Mouse (Mus musculus) limb, embryonic 15.5 days (tissue): ENCODE measurements at regions not wholly inside any gene's neighbourhood (a gene's known extent, or its start where the extent isn't known, plus 50 kb on each side); places are given as distances from the start of the nearest gene placed in this dataset.
A peak's percentile ranks its signal among the peaks of the same experiment; 100 is the strongest.

ENCODE experiments used
- ATAC-seq: fragments of 200-750 bp; cut with Nextera tagmentation; 2 replicates; pipeline ENCODE4 v1.8.0; 2017; ENCODE audit warnings: low read depth, moderate TSS enrichment; ENCODE audit not compliant: insufficient number of reproducible peaks, low FRiP score, low TSS enrichment
- H3K27ac ChIP-seq: fragments of 300-500 bp; sonication (generic); 2 replicates; pipeline ENCODE4 v1.5.1; 2015; ENCODE audit warnings: moderate library complexity, mild to moderate bottlenecking, inconsistent platforms
- H3K27me3 ChIP-seq: fragments of 300-500 bp; sonication (generic); 2 replicates; pipeline ENCODE4 v1.6.1; 2015; ENCODE audit warnings: inconsistent platforms
- H3K36me3 ChIP-seq: fragments of 300-500 bp; sonication (generic); 2 replicates; pipeline ENCODE4 v1.6.1; 2015; ENCODE audit warnings: inconsistent platforms
- H3K4me1 ChIP-seq: fragments of 300-500 bp; sonication (generic); 2 replicates; pipeline ENCODE4 v1.6.1; 2015; ENCODE audit warnings: inconsistent platforms
- H3K4me2 ChIP-seq: fragments of 300-500 bp; sonication (generic); 2 replicates; pipeline ENCODE4 v1.6.1; 2015; ENCODE audit warnings: mild to moderate bottlenecking, inconsistent platforms
- H3K4me3 ChIP-seq: fragments of 300-500 bp; sonication (generic); 2 replicates; pipeline ENCODE4 v1.5.1; 2015; ENCODE audit warnings: mild to moderate bottlenecking, inconsistent platforms
- H3K9ac ChIP-seq: fragments of 300-500 bp; sonication (generic); 2 replicates; pipeline ENCODE4 v1.6.1; 2015; ENCODE audit warnings: inconsistent platforms
- H3K9me3 ChIP-seq: fragments of 300-500 bp; sonication (generic); 2 replicates; pipeline ENCODE4 v1.6.1; 2016; ENCODE audit warnings: inconsistent platforms
- WGBS: fragments of 180-500 bp; shearing (Covaris S2); methylation state at CpG from one replicate; pipeline ENCODE4 v1.1.7; 2015; 5-methylcytosine and 5-hydroxymethylcytosine counted together

DNA sequence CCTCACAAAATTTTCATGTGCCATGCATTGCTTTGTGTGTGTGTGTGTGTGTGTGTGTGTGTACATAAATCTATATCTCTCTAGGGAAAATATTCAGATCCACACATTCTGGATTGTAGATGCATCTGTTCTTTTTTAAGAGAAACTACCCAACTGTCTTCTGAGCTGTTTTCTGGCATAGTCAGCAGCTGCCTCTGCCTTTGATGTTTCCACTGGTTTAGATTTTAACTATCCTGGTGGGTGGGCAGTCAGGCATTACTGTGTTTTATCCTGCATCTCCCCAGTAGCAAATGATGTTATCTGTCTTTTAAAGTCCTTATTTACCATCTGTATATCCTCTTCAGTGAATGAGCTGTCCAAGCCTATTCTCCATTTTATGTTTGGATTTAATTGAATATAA lies 1287.9 kb upstream of the Lrrc6 start:
- Histone ChIP-seq H3K9ac (no peak overlapping the region), H3K9me3 (no peaks in the 10 kb centered on the region), H3K27me3 (no peaks in the 10 kb centered on the region), H3K4me3 (no peak overlapping the region), H3K4me1 (peaks cover 2% of the 10 kb centered on the region; the same call in 1 of the 2 replicates), H3K27ac (no peak overlapping the region), H3K36me3 (no peaks in the 10 kb centered on the region), H3K4me2 (no peak overlapping the region)
- no peak for ATAC-seq

DNA sequence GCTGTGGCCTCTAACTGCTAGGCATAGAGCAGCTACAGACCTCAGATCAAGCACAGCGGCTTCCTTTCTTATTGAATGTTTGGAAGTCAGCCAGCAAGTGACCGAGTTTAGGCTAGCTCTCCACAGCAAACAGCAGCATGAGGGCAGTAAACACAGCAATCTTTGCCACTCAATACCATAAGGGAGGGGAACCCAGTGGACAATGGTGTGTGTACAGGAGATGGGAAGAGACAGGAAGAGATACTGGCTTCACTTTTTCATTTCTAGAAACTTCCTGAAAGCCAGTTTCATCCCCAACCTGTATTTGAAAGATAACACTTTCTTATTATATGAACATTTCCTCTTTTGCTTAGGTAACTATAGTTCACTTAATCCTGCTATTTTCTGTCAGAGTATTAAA lies 1284.9 kb upstream of the Lrrc6 start:
- ATAC-seq = no peak
- Histone ChIP-seq H3K9me3 (no peaks in the 10 kb centered on the region), H3K4me2 (no peak overlapping the region), H3K36me3 (no peaks in the 10 kb centered on the region), H3K27me3 (no peaks in the 10 kb centered on the region), H3K9ac (no peak overlapping the region), H3K27ac (no peak overlapping the region), H3K4me3 (no peak overlapping the region), H3K4me1 (peaks cover 2% of the 10 kb centered on the region; the same call in 1 of the 2 replicates)
- 34% methylated on average over 2 of the region's 2 CpGs for WGBS

DNA sequence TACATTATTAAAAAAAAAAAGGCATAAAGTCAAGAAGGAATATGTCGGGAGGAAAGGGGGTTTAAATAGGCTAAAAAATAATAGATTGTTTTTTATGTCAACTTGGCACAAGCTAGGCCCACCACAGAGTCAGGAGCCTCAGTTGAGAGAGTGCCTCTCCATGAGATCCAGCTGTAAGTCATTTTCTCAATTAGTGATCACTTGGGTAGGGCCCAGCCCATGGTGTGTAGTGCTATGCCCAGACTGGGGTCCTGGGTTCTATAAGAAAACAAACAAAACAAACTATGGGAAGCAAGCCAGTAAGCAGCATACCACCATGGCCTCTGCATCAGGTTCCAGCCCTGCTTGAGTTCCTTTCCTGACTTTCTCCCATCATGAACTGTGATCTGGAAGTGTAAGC lies 1283.0 kb upstream of the Lrrc6 start:
- H3K36me3 ChIP-seq = no peaks in the 10 kb centered on the region
- 55% methylated on average over 1 of the region's 1 CpGs for WGBS
- ATAC-seq = no peak

DNA sequence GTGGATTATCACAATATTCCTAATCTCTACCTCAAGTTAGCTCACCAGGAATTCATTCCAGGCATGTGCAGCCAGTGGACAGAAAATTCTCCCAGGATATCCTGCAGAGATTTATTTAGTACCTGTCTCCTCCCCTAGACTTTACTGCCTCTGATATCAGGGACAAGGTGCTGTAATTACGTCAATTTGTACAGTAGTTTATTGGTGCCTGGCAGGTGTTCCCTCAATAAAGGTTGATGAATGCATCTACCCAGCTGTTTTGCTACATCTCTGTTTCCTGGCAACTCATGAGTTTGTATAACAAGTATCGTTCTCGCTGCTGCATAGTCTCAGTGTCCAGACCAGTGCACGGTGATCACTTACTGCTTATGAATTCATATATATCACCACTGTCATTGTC lies 1281.8 kb upstream of the Lrrc6 start:
- no peak overlapping the region for H3K9ac ChIP-seq
- peaks cover 2% of the 10 kb centered on the region; the same call in 1 of the 2 replicates for H3K4me1 ChIP-seq
- H3K27ac ChIP-seq = no peak overlapping the region
- no peak overlapping the region for H3K4me3 ChIP-seq
- no peak for ATAC-seq
- H3K36me3 ChIP-seq = no peaks in the 10 kb centered on the region
- no peak overlapping the region for H3K4me2 ChIP-seq
- WGBS = 36% methylated on average over 4 of the region's 4 CpGs
- H3K27me3 ChIP-seq = no peaks in the 10 kb centered on the region
- H3K9me3 ChIP-seq = no peaks in the 10 kb centered on the region

More for the DNA sequence above, 1283.0 kb upstream of the Lrrc6 start:
- Histone ChIP-seq H3K4me1 (peaks cover 2% of the 10 kb centered on the region; the same call in 1 of the 2 replicates), H3K9ac (no peak overlapping the region), H3K27me3 (no peaks in the 10 kb centered on the region), H3K4me2 (no peak overlapping the region), H3K27ac (no peak overlapping the region), H3K4me3 (no peak overlapping the region), H3K9me3 (no peaks in the 10 kb centered on the region)

DNA sequence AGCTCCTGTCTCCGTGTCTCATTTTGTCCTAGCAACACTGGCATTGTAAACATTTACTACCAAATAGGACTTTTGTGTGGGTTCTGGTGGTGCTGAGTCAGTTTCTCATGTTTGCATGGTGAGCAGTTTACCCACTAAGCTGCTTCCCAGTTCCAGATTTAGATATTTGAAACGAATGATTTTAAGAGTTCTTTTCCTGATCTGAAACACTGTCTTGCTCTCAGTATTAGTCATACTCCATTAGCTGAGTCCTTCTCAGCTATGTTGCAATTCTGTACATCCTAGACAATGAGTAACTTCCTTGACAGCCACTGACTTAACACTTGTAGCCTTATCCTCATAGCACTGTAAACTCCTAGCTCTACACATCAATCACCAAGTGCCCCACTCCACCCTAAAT lies 1280.1 kb upstream of the Lrrc6 start:
- H3K4me1 ChIP-seq = peaks cover 2% of the 10 kb centered on the region; the same call in 1 of the 2 replicates
- H3K27ac ChIP-seq = no peak overlapping the region
- H3K9me3 ChIP-seq = no peaks in the 10 kb centered on the region
- H3K9ac ChIP-seq = no peak overlapping the region
- H3K4me3 ChIP-seq = no peak overlapping the region
- no peak for ATAC-seq
- no peak overlapping the region for H3K4me2 ChIP-seq
- H3K36me3 ChIP-seq = no peaks in the 10 kb centered on the region
- no peaks in the 10 kb centered on the region for H3K27me3 ChIP-seq
- WGBS = 58% methylated on average over 2 of the region's 2 CpGs

DNA sequence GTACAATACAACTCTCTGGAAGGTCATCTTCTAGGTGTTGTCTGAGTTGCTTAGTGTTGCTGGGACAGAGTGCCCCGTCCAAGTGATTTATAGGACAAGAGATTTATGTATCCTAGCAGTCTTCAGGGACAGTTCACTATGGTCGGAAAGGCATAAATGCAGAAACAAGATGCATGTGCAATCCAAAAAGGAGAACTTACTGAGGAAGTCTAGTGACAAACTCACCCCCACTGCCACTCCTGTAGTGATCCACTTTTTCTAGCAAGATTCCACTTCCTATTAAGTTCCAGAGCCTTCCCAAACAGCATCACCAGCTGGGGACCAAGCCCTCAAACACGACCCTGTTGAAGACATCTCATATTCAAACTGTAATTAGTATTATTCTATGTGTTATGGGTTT lies 1266.9 kb upstream of the Lrrc6 start:
- WGBS = 42% methylated on average over 3 of the region's 3 CpGs
- H3K27ac ChIP-seq = no peak overlapping the region

DNA sequence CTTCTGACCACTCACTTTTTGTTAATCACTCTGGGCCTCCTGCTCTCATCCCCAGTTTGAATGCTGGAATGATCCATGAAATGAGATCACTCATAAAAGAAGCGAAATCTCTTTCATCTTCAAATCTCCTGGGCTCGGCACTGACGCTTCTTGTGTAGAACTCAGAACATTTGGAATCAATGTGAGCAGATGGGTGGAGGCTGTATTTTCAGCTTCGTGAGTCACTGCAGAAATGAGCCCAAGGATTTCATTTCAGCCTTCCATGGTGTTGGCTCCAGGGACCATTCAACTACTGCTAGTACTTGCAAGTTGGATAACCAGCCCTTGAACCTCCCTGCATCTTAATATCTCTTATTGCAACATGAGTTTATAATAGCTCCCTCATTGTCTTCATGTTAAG lies 1258.5 kb upstream of the Lrrc6 start:
- 47% methylated on average over 4 of the region's 4 CpGs for WGBS
- no peaks in the 10 kb centered on the region for H3K9me3 ChIP-seq
- H3K36me3 ChIP-seq = no peaks in the 10 kb centered on the region

More for the DNA sequence above, 1266.9 kb upstream of the Lrrc6 start:
- no peaks in the 10 kb centered on the region for H3K4me1 ChIP-seq
- H3K27me3 ChIP-seq = no peaks in the 10 kb centered on the region
- H3K9ac ChIP-seq = no peak overlapping the region
- no peak for ATAC-seq
- H3K4me3 ChIP-seq = no peak overlapping the region
- no peak overlapping the region for H3K4me2 ChIP-seq
- no peaks in the 10 kb centered on the region for H3K36me3 ChIP-seq
- H3K9me3 ChIP-seq = no peaks in the 10 kb centered on the region

DNA sequence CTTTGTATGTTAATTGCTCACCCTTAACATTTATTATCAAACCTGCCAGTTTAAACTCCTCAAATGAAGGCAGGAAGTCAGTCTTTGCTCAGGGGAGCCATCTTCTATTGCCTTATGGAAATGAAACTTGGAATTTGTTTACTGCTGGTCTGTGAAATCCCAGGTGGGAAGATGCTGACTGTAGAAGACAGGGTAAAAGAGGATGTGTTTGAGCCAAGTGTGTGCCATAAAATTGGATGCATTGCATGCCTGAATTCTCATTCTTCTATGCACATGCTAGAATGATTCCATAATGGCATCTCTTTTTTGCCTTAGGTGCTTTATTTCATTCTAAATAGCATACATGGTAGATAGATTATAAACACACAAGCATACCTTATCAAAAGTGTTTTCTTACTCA lies 1249.9 kb upstream of the Lrrc6 start:
- Histone ChIP-seq H3K36me3 (no peaks in the 10 kb centered on the region), H3K4me3 (no peak overlapping the region), H3K27ac (no peak overlapping the region), H3K9me3 (no peaks in the 10 kb centered on the region), H3K4me1 (no peaks in the 10 kb centered on the region), H3K27me3 (no peaks in the 10 kb centered on the region), H3K9ac (no peak overlapping the region), H3K4me2 (no peak overlapping the region)
- no peak for ATAC-seq

More for the DNA sequence above, 1258.5 kb upstream of the Lrrc6 start:
- Histone ChIP-seq H3K27ac (no peak overlapping the region), H3K4me3 (no peak overlapping the region), H3K4me1 (no peaks in the 10 kb centered on the region), H3K4me2 (no peak overlapping the region), H3K9ac (no peak overlapping the region), H3K27me3 (no peaks in the 10 kb centered on the region)
- ATAC-seq = no peak

DNA sequence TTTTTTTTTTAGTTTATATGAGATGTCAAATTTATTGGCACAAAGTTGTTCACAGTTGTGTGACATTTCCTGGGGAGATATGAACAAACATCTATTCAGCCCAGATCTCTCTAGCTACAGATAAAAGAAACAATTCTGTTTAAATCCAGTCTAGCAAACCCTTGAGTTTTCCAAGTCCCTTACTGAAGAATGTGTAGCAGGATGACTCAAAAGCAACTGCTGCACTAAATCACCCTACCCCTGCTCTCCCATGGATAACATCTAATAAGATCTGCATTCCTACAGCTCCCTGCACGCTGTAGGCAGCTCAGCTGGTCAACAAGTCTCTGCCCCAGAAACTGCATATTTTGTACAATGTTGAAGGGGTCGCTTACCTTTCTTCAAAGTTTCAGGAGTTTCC lies 1242.6 kb upstream of the Lrrc6 start:
- Histone ChIP-seq H3K4me3 (no peak overlapping the region), H3K4me2 (no peak overlapping the region), H3K9ac (no peak overlapping the region), H3K4me1 (no peaks in the 10 kb centered on the region), H3K27ac (no peak overlapping the region), H3K27me3 (no peaks in the 10 kb centered on the region), H3K36me3 (no peaks in the 10 kb centered on the region), H3K9me3 (no peaks in the 10 kb centered on the region)
- no peak for ATAC-seq
- WGBS = 55% methylated on average over 2 of the region's 2 CpGs

DNA sequence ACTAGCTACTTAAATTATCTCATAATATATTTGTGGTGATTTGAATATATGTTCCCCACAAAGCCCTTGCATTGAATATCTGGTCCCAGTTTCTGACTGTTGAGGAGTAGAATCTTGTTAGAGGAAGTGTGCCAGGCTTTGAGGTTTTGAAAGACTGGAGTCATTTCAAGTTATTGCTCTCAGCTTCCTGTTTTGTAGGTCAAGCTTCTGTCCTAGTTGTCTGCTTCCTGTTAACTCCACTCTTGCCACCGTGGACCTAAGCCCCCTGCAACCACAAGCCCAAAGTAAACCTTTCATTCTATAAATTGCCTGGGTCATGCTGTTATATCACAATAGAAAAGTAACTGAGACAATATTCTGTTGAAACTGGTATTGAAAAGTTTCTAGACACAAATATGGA lies 1232.3 kb upstream of the Lrrc6 start:
- Histone ChIP-seq H3K9me3 (no peaks in the 10 kb centered on the region), H3K4me2 (no peak overlapping the region), H3K36me3 (no peaks in the 10 kb centered on the region), H3K9ac (no peak overlapping the region), H3K4me1 (no peaks in the 10 kb centered on the region), H3K27me3 (no peaks in the 10 kb centered on the region), H3K4me3 (no peak overlapping the region), H3K27ac (no peak overlapping the region)
- 45% methylated on average over 1 of the region's 1 CpGs for WGBS
- no peak for ATAC-seq

DNA sequence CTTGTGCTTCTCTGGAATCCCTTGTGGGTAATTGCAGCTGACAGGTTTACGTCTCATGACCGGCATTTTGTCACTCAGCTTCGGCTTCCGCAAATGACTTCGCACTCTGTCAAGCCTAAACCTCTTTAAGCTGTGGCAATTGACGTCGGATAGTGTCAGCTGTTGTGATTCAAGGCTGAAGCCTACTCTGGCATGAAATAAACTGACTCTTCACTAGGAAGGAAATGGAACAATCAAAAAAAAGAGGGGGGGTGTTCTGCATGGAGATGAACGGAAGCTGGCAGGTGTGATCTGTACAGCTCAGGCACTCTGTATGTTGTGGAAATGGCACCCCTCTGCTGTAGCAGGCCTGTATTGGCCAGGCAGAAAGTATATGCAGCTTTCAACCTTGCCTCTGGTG lies 1228.8 kb upstream of the Lrrc6 start:
- H3K4me1 ChIP-seq = no peaks in the 10 kb centered on the region
- no peaks in the 10 kb centered on the region for H3K9me3 ChIP-seq
- no peak for ATAC-seq
- no peak overlapping the region for H3K4me3 ChIP-seq
- H3K36me3 ChIP-seq = no peaks in the 10 kb centered on the region
- H3K27ac ChIP-seq = no peak overlapping the region
- WGBS = 54% methylated on average over 8 of the region's 8 CpGs
- H3K4me2 ChIP-seq = no peak overlapping the region
- H3K9ac ChIP-seq = no peak overlapping the region
- H3K27me3 ChIP-seq = no peaks in the 10 kb centered on the region

DNA sequence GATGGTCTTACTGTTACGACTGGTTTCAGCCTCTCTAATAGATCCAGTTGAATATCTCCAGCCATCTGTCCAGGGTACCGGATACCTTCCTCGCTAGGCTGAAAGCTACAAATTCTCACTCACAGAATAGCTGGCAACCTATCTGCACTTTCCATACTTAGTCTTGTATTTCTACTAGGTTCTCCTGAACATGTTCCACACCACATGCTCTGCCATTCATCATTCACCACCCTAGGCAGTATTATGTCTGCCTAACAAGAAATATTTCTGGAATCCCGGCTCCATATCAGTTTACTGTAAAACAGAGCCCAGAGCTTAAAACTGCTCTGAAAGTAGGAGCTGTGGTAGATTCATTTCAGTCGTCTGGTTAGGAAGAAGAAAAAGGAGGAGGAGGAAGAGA lies 1224.5 kb upstream of the Lrrc6 start:
- Histone ChIP-seq H3K27ac (no peak overlapping the region), H3K4me2 (no peak overlapping the region), H3K27me3 (no peaks in the 10 kb centered on the region), H3K9ac (no peak overlapping the region), H3K4me1 (no peaks in the 10 kb centered on the region), H3K4me3 (no peak overlapping the region), H3K9me3 (no peaks in the 10 kb centered on the region), H3K36me3 (no peaks in the 10 kb centered on the region)
- peak; percentile 24; the same call in 1 of the 2 replicates for ATAC-seq
- WGBS = 40% methylated on average over 5 of the region's 5 CpGs

DNA sequence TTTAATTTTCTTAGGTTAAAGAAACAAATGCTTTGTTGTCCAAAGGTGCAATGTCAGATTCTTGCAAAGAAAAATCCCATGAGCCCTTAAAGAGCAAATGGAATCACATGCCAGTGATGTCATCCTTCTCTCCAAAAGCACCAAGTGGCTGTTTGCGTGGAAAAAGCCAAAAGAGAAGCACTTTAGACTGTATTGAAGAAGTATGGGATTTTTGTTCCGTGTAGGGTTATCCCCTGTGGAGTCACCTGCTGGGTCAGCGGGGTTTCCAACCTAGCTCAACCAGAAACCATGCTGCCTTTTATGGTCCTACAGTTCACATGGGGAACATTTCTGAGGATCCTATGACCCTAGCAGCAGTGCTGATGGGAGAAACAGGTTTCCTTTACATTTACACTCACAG lies 1213.5 kb upstream of the Lrrc6 start:
- Histone ChIP-seq H3K36me3 (no peaks in the 10 kb centered on the region), H3K4me1 (no peaks in the 10 kb centered on the region), H3K4me3 (no peak overlapping the region), H3K9me3 (no peaks in the 10 kb centered on the region), H3K27ac (no peak overlapping the region), H3K4me2 (no peak overlapping the region), H3K9ac (no peak overlapping the region), H3K27me3 (no peaks in the 10 kb centered on the region)
- 47% methylated on average over 3 of the region's 3 CpGs for WGBS
- ATAC-seq = no peak
